ENCODE assay signal across 31 mouse cellular contexts in genomic region chr4:154671232-154671912, GRCm38 (mm10). TPM values are rescaled to one million over a fixed set of nuclear protein-coding genes. Genes with fewer than 3 reads are reported as not detected.
DNase-seq lines count a peak whose midpoint lies in the region; ATAC-seq lines count a peak whose summit lies in the region.
"Had no signal": no experiment of that assay in that cellular context is flagged by ENCODE, and none has a peak within 500 bp of the region (broad histone marks: within the 10 kb centered on the region; RNA-seq: fewer than 3 reads in every experiment).

No protein-coding gene starts in this region.

- ATAC-seq in limb, embryonic 13.5 days (ENCODE audit: low FRiP score, low read depth): peak; percentile 42
- ATAC-seq in intestine, embryonic 15.5 days: no peak
- ATAC-seq: CD4-positive, CD25-positive, alpha-beta regulatory T cell, adult 4 months; forebrain, embryonic 15.5 days; liver, postnatal 0 days; midbrain, embryonic 15.5 days; Patski had no signal

- H3K4me1 ChIP-seq in limb, embryonic 13.5 days: peaks cover 55% of the 10 kb centered on the region
- H3K4me1 ChIP-seq in intestine, embryonic 15.5 days (replicated peaks): no peaks in the 10 kb centered on the region
- H3K4me1 ChIP-seq: heart, embryonic 10.5 days; megakaryocyte, embryonic 14.5 days had no signal

- DNase-seq in embryo, embryonic 11 days: peak; percentile 32
- DNase-seq in embryo, embryonic 9.5 days (ENCODE audit: extremely low spot score): no peak
- DNase-seq in kidney, adult 8-10 months: peak; percentile 69 to 80
- peak; percentile 78 for DNase-seq in kidney, postnatal 14 days
- DNase-seq in B cell, adult 2 months: no peak
- DNase-seq in adrenal gland, postnatal 14 days: no peak
- DNase-seq: adrenal gland, postnatal 36 days; cerebellum, adult 2 months; left cerebral cortex, postnatal 4 days; liver, postnatal 0 days; lung, postnatal 14 days; right cerebral cortex, postnatal 25 days; thymus, postnatal 36 days had no signal

- H3K27ac ChIP-seq in limb, embryonic 13.5 days: peak overlapping the region; percentile 80
- no peak overlapping the region for H3K27ac ChIP-seq in intestine, embryonic 15.5 days
- H3K27ac ChIP-seq: embryonic facial prominence, embryonic 13.5 days; forebrain, embryonic 15.5 days; heart, embryonic 10.5 days; hindbrain, embryonic 12.5 days; layer of hippocampus, adult 2 months; midbrain, embryonic 15.5 days had no signal

- H3K9me3 ChIP-seq in limb, embryonic 13.5 days: no peaks in the 10 kb centered on the region
- no peaks in the 10 kb centered on the region for H3K9me3 ChIP-seq in intestine, embryonic 15.5 days
- H3K9me3 ChIP-seq: embryonic facial prominence, embryonic 13.5 days; forebrain, embryonic 15.5 days; heart, embryonic 10.5 days; hindbrain, embryonic 12.5 days; megakaryocyte, embryonic 14.5 days; midbrain, embryonic 15.5 days had no signal

- H3K9ac ChIP-seq in limb, embryonic 13.5 days: 0 out of 2 replicates have a peak overlapping the region, but pooled peaks have one; percentile 27
- H3K9ac ChIP-seq in intestine, embryonic 15.5 days: no peak overlapping the region
- H3K9ac ChIP-seq: embryonic facial prominence, embryonic 13.5 days; forebrain, embryonic 15.5 days; hindbrain, embryonic 12.5 days; liver, postnatal 0 days; midbrain, embryonic 15.5 days had no signal

- no peak overlapping the region for H3K4me3 ChIP-seq in limb, embryonic 13.5 days
- no peak overlapping the region for H3K4me3 ChIP-seq in intestine, embryonic 15.5 days (replicated peaks)
- H3K4me3 ChIP-seq: embryonic facial prominence, embryonic 13.5 days; forebrain, embryonic 15.5 days; heart, embryonic 10.5 days; hindbrain, embryonic 12.5 days; layer of hippocampus, adult 2 months; megakaryocyte, embryonic 14.5 days; midbrain, embryonic 15.5 days had no signal

- peak overlapping the region; percentile 37 for H3K4me2 ChIP-seq in limb, embryonic 13.5 days (replicated peaks)
- H3K4me2 ChIP-seq in intestine, embryonic 15.5 days (replicated peaks): no peak overlapping the region
- H3K4me2 ChIP-seq: embryonic facial prominence, embryonic 13.5 days; forebrain, embryonic 15.5 days; hindbrain, embryonic 12.5 days; midbrain, embryonic 15.5 days had no signal

- no peaks in the 10 kb centered on the region for H3K36me3 ChIP-seq in limb, embryonic 13.5 days
- no peaks in the 10 kb centered on the region for H3K36me3 ChIP-seq in intestine, embryonic 15.5 days
- H3K36me3 ChIP-seq: embryonic facial prominence, embryonic 13.5 days; forebrain, embryonic 15.5 days; heart, embryonic 10.5 days; hindbrain, embryonic 12.5 days; midbrain, embryonic 15.5 days had no signal

- H3K27me3 ChIP-seq in limb, embryonic 13.5 days: peaks cover 20% of the 10 kb centered on the region; the same call in 1 of the 2 replicates
- H3K27me3 ChIP-seq in intestine, embryonic 15.5 days (replicated peaks): peaks cover 4% of the 10 kb centered on the region
- H3K27me3 ChIP-seq: forebrain, embryonic 15.5 days had no signal

- WGBS in limb, embryonic 13.5 days: 12% methylated on average over 8 of the region's 8 CpGs
- 57% methylated on average over 8 of the region's 8 CpGs for WGBS in intestine, embryonic 15.5 days

RNA-seq across cellular contexts. Expression of gene Actrt2, which starts 3.7 kb away (rescaled TPM):
- polyA plus RNA-seq in limb, embryonic 13.5 days (2015; fragmentation: Nextera tagmentation; extraction: Ambion mirVana): not detected in 2 replicates
- not detected in 2 replicates for polyA plus RNA-seq in intestine, embryonic 15.5 days (2015; fragmentation: Nextera tagmentation; extraction: Ambion mirVana)
- not detected in 2 replicates for total RNA-seq in adrenal gland, postnatal 14 days (2021)
- total RNA-seq: adrenal gland, postnatal 36 days; common myeloid progenitor, adult 5-6 weeks; ES-E14; gastrocnemius, postnatal 4 days; layer of hippocampus, adult 2 months; left cerebral cortex, postnatal 4 days; neutrophil, adult 5-6 weeks had no signal
- polyA plus RNA-seq: CD4-positive, CD25-positive, alpha-beta regulatory T cell, adult 4 months; cerebellum, adult 2 months; embryonic facial prominence, embryonic 13.5 days; forebrain, embryonic 15.5 days; heart, embryonic 10.5 days; heart, postnatal 0 days; hindbrain, embryonic 12.5 days; liver, postnatal 0 days; midbrain, embryonic 15.5 days; Patski; spleen, adult 2 months; stomach, embryonic 14.5 days had no signal

RNA-seq across cellular contexts. Expression of gene Prdm16, which starts 34.7 kb away (rescaled TPM):
- polyA plus RNA-seq in limb, embryonic 13.5 days (2015; fragmentation: Nextera tagmentation; extraction: Ambion mirVana): 58.8 and 64.5 TPM in 2 replicates
- polyA plus RNA-seq in intestine, embryonic 15.5 days (2015; fragmentation: Nextera tagmentation; extraction: Ambion mirVana): 16.4 and 17.7 TPM in 2 replicates
- 10.2 and 12.7 TPM in 2 replicates for total RNA-seq in adrenal gland, postnatal 14 days (2021)
- polyA plus RNA-seq: Patski had no signal

Comparison
In these comparisons a context has a peak if more than half of its experiments do, and no peak if none do; other contexts are left out.
1. DNase-seq: peak in embryo, embryonic 11 days (single experiment), kidney, adult 8-10 months (2 of 2) and kidney, postnatal 14 days (single experiment); none in embryo, embryonic 9.5 days (single experiment), B cell, adult 2 months (0 of 2) and adrenal gland, postnatal 14 days (single experiment).